Mouse (Mus musculus) gastrocnemius, postnatal 25 days (tissue): ENCODE measurements around the gene Parvb. TPM values are rescaled to one million over a fixed set of nuclear protein-coding genes. Genes with fewer than 3 reads are reported as not detected.

Experiments used
- DNase-seq: peaks from one replicate; pipeline ENCODE4 v3.0.0; 2022
- total RNA-seq, 2 experiments: library from RNA; stranded (reverse); gene quantifications; 1 replicate in 1 of 2; 2 replicates in 1 of 2; pipeline ENCODE4 v1.2.3; 2021

Parvb gene
- total RNA-seq, 2 experiments from 2014 or later: 51.5 to 57.7 TPM

GRCm38 (mm10) chr15:84325736-84326135, 93.9 kb downstream of the Parvb start:
- no peak for DNase-seq

GRCm38 (mm10) chr15:84328870-84329269, 97.0 kb downstream of the Parvb start:
- no peak for DNase-seq

GRCm38 (mm10) chr15:84329940-84330339, 98.1 kb downstream of the Parvb start:
- DNase-seq: no peak

GRCm38 (mm10) chr15:84331066-84331612, 99.3 kb downstream of the Parvb start:
- no peak for DNase-seq

DNA sequence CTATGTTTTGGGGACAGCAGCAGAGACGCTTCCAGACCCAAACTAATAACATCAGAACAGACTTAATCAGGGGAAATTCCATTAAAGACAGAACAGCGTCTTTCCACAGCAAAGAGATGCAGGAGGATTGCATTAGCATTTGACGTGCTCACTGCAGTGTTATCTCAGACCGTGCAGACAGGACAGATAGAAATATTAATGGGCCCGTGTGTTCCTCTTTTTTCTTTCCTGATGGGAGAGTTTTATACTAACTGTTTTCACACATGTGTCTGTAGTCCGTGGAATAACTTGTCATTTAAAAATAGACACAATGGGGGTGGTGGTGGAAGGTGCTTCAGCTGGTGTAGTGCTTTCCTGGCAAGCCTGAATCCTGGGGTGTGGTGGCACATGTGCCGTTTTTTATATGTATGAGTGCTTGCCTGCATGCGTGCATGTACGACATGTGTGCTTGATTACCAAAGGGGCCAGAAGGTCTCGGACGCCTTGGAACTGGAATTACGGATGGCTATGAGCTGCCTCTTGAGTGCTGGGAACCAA, 104.5 kb downstream of the Parvb start:
- no peak for DNase-seq

GRCm38 (mm10) chr15:84337599-84337998, 105.8 kb downstream of the Parvb start:
- no peak for DNase-seq

GRCm38 (mm10) chr15:84340926-84341325, 109.1 kb downstream of the Parvb start:
- no peak for DNase-seq

DNA sequence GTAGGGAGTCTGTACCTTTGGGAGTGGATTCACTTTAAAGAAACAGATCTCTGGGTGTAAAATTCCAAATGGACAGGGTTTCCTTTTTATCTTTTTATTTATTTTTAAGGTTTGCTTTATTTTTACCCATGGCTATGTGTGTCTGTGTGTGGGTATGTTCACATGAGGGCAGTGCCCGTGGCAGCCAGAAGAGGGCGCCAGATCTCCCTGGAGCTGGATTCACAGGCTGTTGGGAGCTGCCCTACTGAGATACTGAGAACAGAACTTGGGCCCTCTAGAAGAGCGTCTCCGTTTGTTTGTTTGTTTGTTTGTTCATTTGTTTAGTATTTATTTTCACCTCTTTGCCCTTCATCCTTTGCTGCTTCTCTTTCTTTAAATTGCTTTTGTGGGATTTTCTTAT, 116.9 kb downstream of the Parvb start:
- DNase-seq: no peak

DNA sequence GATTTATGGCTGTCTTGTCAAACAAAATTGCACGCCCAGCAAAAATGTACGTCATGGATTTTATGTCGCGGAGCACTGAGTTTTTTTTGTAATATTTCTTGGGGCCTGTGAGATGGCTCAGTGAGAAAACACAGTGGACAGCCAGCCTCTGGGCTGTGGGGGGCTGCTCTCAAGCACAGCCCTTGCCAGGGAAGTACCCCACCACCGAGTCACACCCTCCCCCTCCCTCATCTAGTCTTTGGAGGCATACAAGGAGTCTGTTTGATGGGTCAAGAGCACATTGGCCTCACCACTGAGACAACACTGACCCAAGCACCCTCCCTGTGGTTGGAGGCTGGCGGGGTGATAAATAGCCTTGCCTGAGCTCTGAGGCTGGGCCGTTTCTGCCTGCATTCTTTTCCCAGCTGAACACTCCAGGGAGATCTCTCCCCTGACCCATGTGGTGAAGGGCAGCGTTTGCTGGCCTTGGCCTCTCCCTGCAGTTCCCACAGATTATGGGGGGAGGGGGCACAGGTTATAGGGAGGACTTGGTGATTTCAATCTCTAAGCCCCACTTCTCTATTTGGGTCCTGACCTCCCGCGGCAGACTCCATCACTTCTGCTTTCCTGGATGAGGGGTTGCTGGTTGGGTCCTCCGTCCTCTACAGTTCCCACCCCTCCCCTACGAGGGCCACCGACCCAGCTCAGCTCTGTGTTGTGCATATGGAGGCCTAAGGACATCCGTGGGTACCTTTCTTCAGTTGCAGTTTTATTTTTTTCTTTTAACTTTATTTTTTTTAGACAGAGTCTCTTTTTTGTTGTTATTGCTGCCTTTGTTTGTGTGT, 118.3 kb downstream of the Parvb start:
- no peak for DNase-seq

GRCm38 (mm10) chr15:84351342-84351741, 119.5 kb downstream of the Parvb start:
- DNase-seq: no peak

DNA sequence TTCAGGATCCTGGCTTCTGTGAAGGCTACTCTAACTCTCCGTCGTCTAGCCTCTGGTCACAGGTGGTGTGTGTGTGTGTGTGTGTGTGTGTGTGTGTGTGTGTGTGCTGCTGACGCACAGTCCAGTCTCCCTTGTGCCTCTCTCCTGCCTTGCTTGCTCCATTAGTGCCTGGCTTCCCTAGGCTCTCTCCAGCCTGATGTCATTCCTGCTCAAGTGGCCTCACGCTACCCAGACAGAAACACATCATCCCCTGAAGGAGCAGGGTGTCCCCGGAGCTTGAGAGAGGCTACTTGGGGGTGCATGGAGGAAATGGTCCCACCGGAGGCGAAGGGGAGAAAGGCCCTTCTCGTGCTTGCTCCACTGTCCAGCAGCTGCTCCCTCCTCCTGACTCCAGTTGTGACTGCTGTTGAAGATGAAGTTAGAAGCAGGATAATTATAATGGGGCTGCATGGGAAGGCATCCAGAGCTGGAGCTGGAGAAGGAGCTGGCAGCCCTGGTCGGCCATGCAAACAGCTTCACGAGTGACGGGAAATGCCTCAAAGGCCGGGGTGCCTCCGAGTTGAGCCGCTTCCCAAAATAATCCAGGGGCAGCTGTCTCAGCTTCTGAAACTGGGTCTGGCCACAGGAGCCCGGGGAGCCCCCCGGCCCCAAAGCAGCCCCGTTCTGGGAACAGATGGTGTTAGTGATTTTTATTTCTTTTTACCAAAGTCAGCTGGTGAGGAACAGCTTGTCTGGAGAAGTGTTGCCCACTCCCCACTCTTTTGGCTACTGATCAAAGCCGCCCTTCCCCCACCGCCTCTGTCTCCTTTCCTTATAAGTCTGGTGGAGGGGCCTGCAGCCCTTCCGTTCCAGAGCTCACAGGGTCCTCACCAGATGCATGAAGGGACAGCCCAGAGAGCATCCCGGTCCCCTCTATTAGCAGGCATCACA, 120.3 kb downstream of the Parvb start:
- no peak for DNase-seq

DNA sequence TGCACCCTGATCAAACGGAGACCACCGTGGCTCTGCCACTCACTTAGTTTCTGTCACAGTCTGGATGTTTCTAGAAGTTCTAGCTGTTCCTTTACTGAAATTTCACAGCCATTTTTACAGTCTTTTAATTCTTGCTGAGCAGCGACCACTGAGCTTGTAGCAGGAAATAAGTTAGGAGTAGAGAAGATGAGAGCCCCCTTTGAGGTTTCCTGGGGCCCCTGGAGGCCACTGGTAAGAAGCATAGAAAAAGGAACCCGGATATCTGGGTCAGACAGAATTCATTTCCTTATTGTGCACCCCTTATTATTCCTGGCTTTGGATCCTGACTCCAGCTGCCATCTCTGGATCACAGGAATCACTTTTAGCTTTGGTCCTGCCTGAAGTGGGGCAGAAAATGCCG, 123.2 kb downstream of the Parvb start:
- DNase-seq: no peak

DNA sequence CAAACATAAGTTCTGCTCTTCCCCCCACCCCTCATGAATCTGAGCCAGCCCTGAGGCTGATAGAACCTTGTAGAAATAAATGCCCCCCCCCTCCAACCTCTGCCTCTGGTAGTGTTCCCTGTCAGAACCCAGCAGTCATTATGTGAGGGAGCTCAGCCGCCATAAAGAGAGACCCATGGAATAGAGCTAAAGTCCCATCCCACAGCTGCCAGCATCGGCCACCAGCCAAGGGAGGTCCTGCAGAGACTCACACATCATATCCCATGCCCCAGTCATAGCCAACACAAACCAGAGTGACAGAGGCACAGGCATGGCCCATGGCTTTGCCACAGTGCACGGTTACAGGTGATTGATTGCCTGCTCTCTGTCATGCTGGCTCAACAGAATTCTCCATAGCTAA, 132.9 kb downstream of the Parvb start:
- no peak for DNase-seq

Other genes with a start within 250 kb of the Parvb start
- gene Efcab6, start 166.7 kb upstream of the Parvb start, total RNA-seq: 1 to 10 TPM; 3.3 to 5.1 TPM
- gene Sult4a1, start 126.3 kb upstream of the Parvb start, total RNA-seq: not detected
- not detected for gene Pnpla5, start 108.9 kb upstream of the Parvb start, total RNA-seq
- gene Pnpla3, start 64.2 kb upstream of the Parvb start, total RNA-seq: 10 to 100 TPM in 1 of 2 experiments, 1 to 10 TPM in 1; 6.7 to 12.8 TPM
- gene Samm50, start 39.8 kb upstream of the Parvb start, total RNA-seq: 100 to 1,000 TPM; 171 to 173 TPM
- 1 to 10 TPM in 1 of 2 experiments, under 1 TPM in 1; 0.33 to 1.3 TPM for gene Parvg, start 92.0 kb downstream of the Parvb start, total RNA-seq
- gene Shisal1, start 215.1 kb downstream of the Parvb start, total RNA-seq: 1 to 10 TPM in 1 of 2 experiments, under 1 TPM in 1; 0.79 to 1.9 TPM